Mouse (Mus musculus): Measurements from ENCODE around the gene Glipr2. TPM values are rescaled to one million over a fixed set of nuclear protein-coding genes. Genes with fewer than 3 reads are reported as not detected.
A peak's percentile ranks its signal among the peaks of the same experiment; 100 is the strongest.

The Glipr2 gene
- total and polyA plus RNA-seq, 2 experiments from 2014 or later = 21.0 to 27.8 TPM

GRCm38 (mm10) chr4:44003622-44004021 lies 46.4 kb downstream of the Glipr2 start:
- Histone ChIP-seq H3K36me3 (ENCODE audit: insufficient read depth, low read length) (no peaks in the 10 kb centered on the region), H3K9ac (replicated peaks; ENCODE audit: low read length) (no peak overlapping the region), H3K27me3 (ENCODE audit: insufficient read depth, low read length) (no peaks in the 10 kb centered on the region), H3K4me2 (ENCODE audit: low read depth, low read length) (no peak overlapping the region), H3K27ac (no peak overlapping the region), H3K4me1 (ENCODE audit: insufficient read depth, low read length) (no peaks in the 10 kb centered on the region), H3K4me3 (ENCODE audit: low read length) (no peak overlapping the region), H3K9me3 (ENCODE audit: low read length) (no peaks in the 10 kb centered on the region)
- ATAC-seq (no peak), DNase-seq (ENCODE audit: low spot score) (no peak)
- no peak for TF ChIP-seq CTCF (IDR thresholded peaks at IDR 0.05; ENCODE audit: low read depth)
- WGBS = 87% methylated on average over 6 of the region's 6 CpGs

DNA sequence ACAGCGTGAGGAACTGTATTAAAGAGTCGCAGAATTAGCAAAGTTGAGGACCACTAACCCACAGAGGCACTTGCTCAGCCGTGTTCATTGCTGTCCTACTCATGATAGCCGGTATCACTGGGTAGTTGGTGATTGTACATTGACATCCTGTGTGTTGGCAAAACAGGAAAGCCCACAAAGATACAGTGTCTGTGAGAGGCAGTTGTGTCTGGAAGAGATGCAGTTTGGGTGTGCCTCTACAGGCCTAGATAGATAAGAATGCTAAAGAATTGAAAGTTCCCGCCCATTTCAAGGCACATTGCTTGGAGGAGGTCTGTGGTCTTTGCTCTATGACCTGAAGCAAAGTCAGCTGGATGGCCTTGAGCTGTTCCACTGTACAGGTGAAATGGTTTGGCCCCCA lies 46.9 kb downstream of the Glipr2 start, which contains the start of gene Clta:
Gene Clta (plus strand): TSS at position 327 of the 400 bp plus-strand sequence.
- DNase-seq (ENCODE audit: low spot score) (no peak), ATAC-seq (no peak)
- no peaks in the 10 kb centered on the region for H3K27me3 ChIP-seq (ENCODE audit: insufficient read depth, low read length)
- H3K9me3 ChIP-seq (ENCODE audit: low read length) = no peaks in the 10 kb centered on the region
- H3K9ac ChIP-seq (replicated peaks; ENCODE audit: low read length) = no peak within 1 kb of the TSS
- H3K4me3 ChIP-seq (ENCODE audit: low read length) = no peak within 1 kb of the TSS
- WGBS = 88% methylated on average over 5 of the region's 5 CpGs
- TF ChIP-seq CTCF (IDR thresholded peaks at IDR 0.05; ENCODE audit: low read depth) = no peak
- H3K4me2 ChIP-seq (ENCODE audit: low read depth, low read length) = no peak within 1 kb of the TSS
- no peaks in the 10 kb centered on the region for H3K4me1 ChIP-seq (ENCODE audit: insufficient read depth, low read length)
- H3K36me3 ChIP-seq (ENCODE audit: insufficient read depth, low read length) = no peaks in the 10 kb centered on the region
- no peak within 1 kb of the TSS for H3K27ac ChIP-seq

DNA sequence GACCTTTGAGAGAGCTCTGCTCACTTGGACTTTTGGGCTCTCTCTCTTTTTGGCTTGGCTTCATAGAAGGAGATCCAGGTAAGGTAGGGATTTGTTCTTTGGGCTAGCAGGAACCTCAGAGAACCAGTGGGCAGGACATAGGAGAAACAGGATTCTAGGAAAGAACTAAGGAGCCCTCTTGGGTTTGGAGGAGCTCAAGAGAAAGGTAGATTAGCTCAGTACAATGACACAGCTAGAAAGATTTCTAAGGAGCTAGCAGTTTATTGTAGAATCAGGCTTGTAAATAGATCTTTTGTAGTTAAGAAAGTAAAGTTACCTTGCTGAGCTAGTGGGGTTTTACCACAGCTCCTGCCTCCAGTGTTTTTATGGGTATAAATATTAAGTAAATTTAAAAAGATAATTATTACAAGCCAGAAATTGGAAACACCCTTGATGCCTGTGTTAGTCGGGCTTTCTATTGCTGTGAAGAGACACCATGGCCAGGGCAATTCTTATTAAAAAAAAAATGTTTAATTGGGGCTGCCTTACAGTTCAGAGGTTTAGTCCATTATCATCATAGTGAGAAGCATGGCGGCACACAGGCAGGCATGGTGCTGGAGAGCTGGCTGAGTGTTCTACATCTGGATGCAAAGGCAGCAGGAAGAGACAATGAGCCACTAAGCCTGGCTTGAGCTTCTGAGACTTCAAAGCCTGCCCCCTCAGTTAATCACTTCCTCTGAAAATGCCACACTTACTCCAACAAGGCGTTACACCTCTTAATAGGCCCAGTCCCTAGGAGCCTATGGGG lies 47.6 kb downstream of the Glipr2 start:
- ATAC-seq (no peak), DNase-seq (ENCODE audit: low spot score) (no peak)
- H3K36me3 ChIP-seq (ENCODE audit: insufficient read depth, low read length) = no peaks in the 10 kb centered on the region
- no peaks in the 10 kb centered on the region for H3K4me1 ChIP-seq (ENCODE audit: insufficient read depth, low read length)
- H3K9me3 ChIP-seq (ENCODE audit: low read length) = no peaks in the 10 kb centered on the region
- no peak for TF ChIP-seq CTCF (IDR thresholded peaks at IDR 0.05; ENCODE audit: low read depth)
- no peak overlapping the region for H3K27ac ChIP-seq
- no peak overlapping the region for H3K9ac ChIP-seq (replicated peaks; ENCODE audit: low read length)
- H3K27me3 ChIP-seq (ENCODE audit: insufficient read depth, low read length) = no peaks in the 10 kb centered on the region
- H3K4me3 ChIP-seq (ENCODE audit: low read length) = no peak overlapping the region
- 73% methylated on average over 3 of the region's 3 CpGs for WGBS
- no peak overlapping the region for H3K4me2 ChIP-seq (ENCODE audit: low read depth, low read length)

DNA sequence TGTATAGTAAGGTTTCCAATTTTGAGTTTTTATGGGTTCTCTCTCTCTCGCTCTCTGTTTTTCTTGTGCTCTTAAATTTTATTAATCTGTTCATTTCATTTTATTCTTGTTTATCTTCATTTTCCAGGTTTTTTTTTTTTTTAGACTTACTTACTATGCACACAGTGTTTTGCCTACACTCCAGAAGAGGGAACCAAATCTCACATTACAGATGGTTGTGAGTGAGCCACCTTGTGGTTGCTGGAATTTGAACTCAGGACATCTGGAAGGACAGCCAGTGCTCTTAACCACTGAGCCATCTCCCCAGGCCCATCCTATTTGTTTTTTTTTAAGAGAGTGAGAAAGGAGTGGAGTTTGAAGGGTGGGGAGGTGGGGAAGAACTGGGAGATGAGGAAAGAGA lies 53.0 kb downstream of the Glipr2 start:
- H3K27me3 ChIP-seq (ENCODE audit: insufficient read depth, low read length) = no peaks in the 10 kb centered on the region
- no peaks in the 10 kb centered on the region for H3K9me3 ChIP-seq (ENCODE audit: low read length)
- no peak overlapping the region for H3K4me3 ChIP-seq (ENCODE audit: low read length)
- H3K36me3 ChIP-seq (ENCODE audit: insufficient read depth, low read length) = no peaks in the 10 kb centered on the region
- ATAC-seq (no peak), DNase-seq (ENCODE audit: low spot score) (no peak)
- no peak overlapping the region for H3K9ac ChIP-seq (replicated peaks; ENCODE audit: low read length)
- H3K27ac ChIP-seq = no peak overlapping the region
- TF ChIP-seq CTCF (IDR thresholded peaks at IDR 0.05; ENCODE audit: low read depth) = 0 out of 2 replicates have a peak, but pooled peaks have one; percentile 22
- peaks cover 14% of the 10 kb centered on the region for H3K4me1 ChIP-seq (ENCODE audit: insufficient read depth, low read length)
- WGBS = 94% methylated on average over 1 of the region's 1 CpGs
- H3K4me2 ChIP-seq (ENCODE audit: low read depth, low read length) = no peak overlapping the region

DNA sequence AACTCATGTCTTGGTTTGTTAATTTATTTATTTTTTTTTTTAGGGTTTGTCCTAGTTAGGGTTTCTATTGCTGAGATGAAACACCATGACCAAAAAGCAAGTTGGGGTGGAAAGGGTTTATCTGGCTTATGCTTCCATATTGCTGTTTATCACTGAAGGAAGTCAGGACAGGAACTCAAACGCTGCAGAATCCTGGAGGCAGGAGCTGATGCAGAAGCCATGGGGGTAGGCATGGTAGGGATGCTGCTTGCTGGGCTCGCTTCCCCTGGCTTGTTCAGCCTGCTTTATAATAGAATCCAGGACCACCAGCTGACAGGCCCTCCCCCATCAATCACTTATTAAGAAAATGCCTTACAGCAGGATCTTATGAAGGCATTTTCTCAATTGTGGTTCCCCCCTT lies 53.7 kb downstream of the Glipr2 start:
- Histone ChIP-seq H3K4me1 (ENCODE audit: insufficient read depth, low read length) (peaks cover 14% of the 10 kb centered on the region), H3K27ac (no peak overlapping the region), H3K9ac (replicated peaks; ENCODE audit: low read length) (no peak overlapping the region), H3K36me3 (ENCODE audit: insufficient read depth, low read length) (no peaks in the 10 kb centered on the region), H3K4me3 (ENCODE audit: low read length) (no peak overlapping the region), H3K4me2 (ENCODE audit: low read depth, low read length) (no peak overlapping the region), H3K27me3 (ENCODE audit: insufficient read depth, low read length) (no peaks in the 10 kb centered on the region), H3K9me3 (ENCODE audit: low read length) (no peaks in the 10 kb centered on the region)
- ATAC-seq = no peak
- WGBS = 36% methylated on average over 2 of the region's 2 CpGs
- DNase-seq (ENCODE audit: low spot score) = no peak
- no peak for TF ChIP-seq CTCF (IDR thresholded peaks at IDR 0.05; ENCODE audit: low read depth)

DNA sequence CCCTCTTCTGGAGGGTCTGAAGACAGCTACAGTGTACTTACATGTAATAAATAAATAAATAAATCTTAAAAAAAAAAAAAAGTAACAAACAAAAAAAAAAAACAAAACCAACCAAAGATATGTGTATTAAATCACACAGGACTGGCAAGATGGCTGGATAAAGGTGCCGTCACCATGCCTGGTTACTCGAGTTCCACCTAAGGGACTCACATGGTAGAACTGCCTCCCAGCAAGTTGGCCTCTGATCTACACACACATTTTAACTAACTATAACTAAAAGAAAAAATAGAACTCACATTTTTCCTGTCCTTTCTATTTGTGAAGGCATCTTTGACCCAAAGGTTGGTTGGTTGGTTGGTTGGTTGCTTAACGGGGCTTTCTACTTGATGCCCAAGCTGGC lies 54.6 kb downstream of the Glipr2 start:
- Histone ChIP-seq H3K9me3 (ENCODE audit: low read length) (no peaks in the 10 kb centered on the region), H3K4me1 (ENCODE audit: insufficient read depth, low read length) (peaks cover 14% of the 10 kb centered on the region), H3K4me3 (ENCODE audit: low read length) (peak overlapping the region; percentile 89), H3K27ac (peak overlapping the region; percentile 83), H3K4me2 (ENCODE audit: low read depth, low read length) (peak overlapping the region; percentile 94), H3K36me3 (ENCODE audit: insufficient read depth, low read length) (no peaks in the 10 kb centered on the region), H3K9ac (replicated peaks; ENCODE audit: low read length) (peak overlapping the region; percentile 88), H3K27me3 (ENCODE audit: insufficient read depth, low read length) (no peaks in the 10 kb centered on the region)
- no peak for DNase-seq (ENCODE audit: low spot score)
- WGBS = 84% methylated on average over 3 of the region's 3 CpGs
- no peak for ATAC-seq
- no peak for TF ChIP-seq CTCF (IDR thresholded peaks at IDR 0.05; ENCODE audit: low read depth)

All from hindbrain, postnatal 0 days (tissue).